Mouse (Mus musculus) liver, adult 2 months (tissue): ENCODE results near the gene Ogg1.

Experiments
- CTCF ChIP-seq: fragments of 200-500 bp; IDR thresholded peaks from 2 replicates; pipeline ENCODE4 v1.5.1; 2011; ENCODE audit warnings: low read depth, low read length, control low read depth
- POLR2A ChIP-seq: fragments of 200-500 bp; IDR thresholded peaks from 2 replicates; pipeline ENCODE4 v1.6.1; 2011; ENCODE audit warnings: low read length, control low read depth; ENCODE audit not compliant: insufficient read depth; ENCODE audit errors: extremely low read depth

DNA sequence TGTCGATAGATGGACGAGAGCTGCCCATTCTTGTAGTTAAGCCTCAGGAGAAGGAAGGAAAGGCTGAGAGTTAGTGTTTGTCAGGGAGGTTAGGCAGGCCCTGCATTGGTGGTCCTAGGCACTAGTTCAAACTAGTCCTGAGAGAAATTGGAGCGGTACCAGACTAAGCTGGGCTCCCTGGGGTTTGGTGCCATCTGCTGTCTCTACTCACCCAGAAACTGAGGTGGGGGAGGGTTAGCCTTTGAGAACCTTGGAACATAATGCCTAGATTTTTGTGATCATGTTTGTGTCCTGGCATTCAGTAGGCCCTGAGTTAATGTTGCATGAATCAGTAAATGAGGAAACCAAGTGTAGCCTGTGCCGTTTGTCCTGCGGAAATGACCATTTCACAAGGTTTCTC is 18.6 kb upstream of the Ogg1 start:
- TF ChIP-seq POLR2A (no peak), CTCF (peak; percentile 52; the same call in 1 of the 2 replicates)
